Mouse (Mus musculus) c-Kit-positive CD71-positive TER-119-positive erythroid progenitor cells, embryonic 14.5 days (primary cell): ENCODE data around the gene Psmd11.
"Not testable (repeated sequence)": the region's sequence is repeated elsewhere in the genome, so short reads cannot be mapped to it uniquely, and the experiment has no call there.

Experiments used
- DNase-seq: peaks from one replicate; pipeline ENCODE4 v3.0.0-alpha.2; 2013; ENCODE audit warnings: low spot score

The Psmd11 gene

GRCm38 (mm10) chr11:80428381-80429008 lies at the start of gene Psmd11:
Gene Psmd11 (plus strand): TSS chr11:80428615.
- DNase-seq, result peak; percentile 94

- not testable (repeated sequence) for DNase-seq
Observed at GRCm38 (mm10) chr11:80379184-80379583, 49.2 kb upstream of the Psmd11 start.

- peak; percentile 71 for DNase-seq
Observed at GRCm38 (mm10) chr11:80382626-80383018, 45.8 kb upstream of the Psmd11 start.

- DNase-seq, result peak; percentile 95
Observed at GRCm38 (mm10) chr11:80383019-80383625, 45.3 kb upstream of the Psmd11 start, which contains the start of gene Zfp207. Gene Zfp207 (plus strand): TSS chr11:80383279.

GRCm38 (mm10) chr11:80383626-80384046 lies 44.8 kb upstream of the Psmd11 start:
- peak; percentile 79 for DNase-seq

- DNase-seq, result no peak
Observed at GRCm38 (mm10) chr11:80384461-80384860, 44.0 kb upstream of the Psmd11 start.

GRCm38 (mm10) chr11:80385055-80385454 lies 43.4 kb upstream of the Psmd11 start:
- no peak for DNase-seq

- DNase-seq, result no peak
Observed at GRCm38 (mm10) chr11:80386790-80387189, 41.6 kb upstream of the Psmd11 start.

GRCm38 (mm10) chr11:80389885-80390284 lies 38.5 kb upstream of the Psmd11 start:
- no peak for DNase-seq

- DNase-seq, result no peak
Observed at GRCm38 (mm10) chr11:80391407-80392120, 36.9 kb upstream of the Psmd11 start.

- DNase-seq, result no peak
Observed at GRCm38 (mm10) chr11:80395930-80396329, 32.5 kb upstream of the Psmd11 start.

- DNase-seq, result no peak
Observed at GRCm38 (mm10) chr11:80396617-80397016, 31.8 kb upstream of the Psmd11 start.

GRCm38 (mm10) chr11:80407878-80408277 lies 20.5 kb upstream of the Psmd11 start:
- DNase-seq, result not testable (repeated sequence)

- DNase-seq, result no peak
Observed at GRCm38 (mm10) chr11:80410377-80410776, 18.0 kb upstream of the Psmd11 start.

GRCm38 (mm10) chr11:80417085-80417484 lies 11.3 kb upstream of the Psmd11 start:
- DNase-seq, result no peak

GRCm38 (mm10) chr11:80419743-80420142 lies 8.7 kb upstream of the Psmd11 start:
- no peak for DNase-seq

- no peak for DNase-seq
Observed at GRCm38 (mm10) chr11:80420202-80420984, 8.0 kb upstream of the Psmd11 start.

GRCm38 (mm10) chr11:80421421-80422047 lies 6.9 kb upstream of the Psmd11 start:
- DNase-seq, result no peak

GRCm38 (mm10) chr11:80424691-80425090 lies 3.7 kb upstream of the Psmd11 start:
- no peak for DNase-seq

- no peak for DNase-seq
Observed at GRCm38 (mm10) chr11:80425247-80425778, 3.1 kb upstream of the Psmd11 start.

GRCm38 (mm10) chr11:80426029-80426813 lies 2.2 kb upstream of the Psmd11 start:
- DNase-seq, result not testable (repeated sequence)
